Mouse (Mus musculus) embryo, embryonic 10 days (tissue): ENCODE results near the gene Crybb1.

Experiments used
- DNase-seq: peaks from one replicate; pipeline ENCODE4 v3.0.0-alpha.2; 2015; ENCODE audit warnings: low spot score

Crybb1 gene

GRCm38 (mm10) chr5:112302310-112302709, 46.7 kb downstream of the Crybb1 start:
- DNase-seq = no peak

GRCm38 (mm10) chr5:112305842-112306241, 50.2 kb downstream of the Crybb1 start:
- no peak for DNase-seq

- no peak for DNase-seq
Measured at GRCm38 (mm10) chr5:112313222-112313885, 57.7 kb downstream of the Crybb1 start.

GRCm38 (mm10) chr5:112316468-112316867, 60.9 kb downstream of the Crybb1 start:
- DNase-seq = no peak

DNA sequence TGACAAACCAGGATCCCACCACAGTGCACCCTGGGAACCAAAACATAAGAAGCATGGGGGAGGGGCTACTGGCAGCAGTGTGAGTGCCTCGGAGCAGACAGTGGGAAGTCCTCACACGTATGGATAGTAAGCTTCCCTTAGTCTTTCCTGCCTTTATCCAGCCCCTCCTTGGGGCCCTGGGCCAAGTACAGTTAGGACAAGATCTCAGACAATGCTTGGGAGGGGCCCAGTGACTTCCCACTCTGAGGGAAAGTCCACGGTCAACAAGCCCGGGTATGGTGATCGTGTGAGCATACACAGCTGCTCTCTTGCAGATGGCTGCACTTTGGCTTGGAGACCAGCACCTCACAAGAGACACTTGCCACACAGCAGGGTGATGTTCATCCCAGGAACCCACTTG, 61.7 kb downstream of the Crybb1 start:
- no peak for DNase-seq
